Mouse (Mus musculus): ENCODE results near the gene Acpp.

Gene Acpp

GRCm38 (mm10) chr9:104305333-104306111 lies 32.0 kb downstream of the Acpp start:
- DNase-seq (ENCODE audit: extremely low read depth, low read depth, low spot score), result no peak

DNA sequence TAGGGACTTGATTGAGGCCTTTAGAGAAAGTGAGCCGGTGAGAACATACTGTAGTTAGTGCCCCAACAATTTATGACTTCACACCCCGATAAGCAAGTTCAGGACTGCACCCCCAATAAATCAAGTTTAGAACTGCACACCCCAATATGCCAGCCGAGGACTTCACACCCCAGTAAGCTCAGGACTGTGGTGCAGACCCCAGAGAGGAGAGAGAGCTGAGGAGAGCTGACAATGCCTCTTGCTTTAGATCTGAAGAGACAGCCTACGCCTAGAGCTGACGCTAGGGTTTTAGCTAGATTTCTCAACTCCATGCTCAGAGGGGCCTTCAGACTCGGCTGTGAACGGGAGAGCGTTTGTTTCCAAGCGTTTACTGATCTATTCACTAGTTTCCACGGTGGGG lies 32.7 kb downstream of the Acpp start:
- DNase-seq (ENCODE audit: extremely low read depth, low read depth, low spot score), result no peak

DNA sequence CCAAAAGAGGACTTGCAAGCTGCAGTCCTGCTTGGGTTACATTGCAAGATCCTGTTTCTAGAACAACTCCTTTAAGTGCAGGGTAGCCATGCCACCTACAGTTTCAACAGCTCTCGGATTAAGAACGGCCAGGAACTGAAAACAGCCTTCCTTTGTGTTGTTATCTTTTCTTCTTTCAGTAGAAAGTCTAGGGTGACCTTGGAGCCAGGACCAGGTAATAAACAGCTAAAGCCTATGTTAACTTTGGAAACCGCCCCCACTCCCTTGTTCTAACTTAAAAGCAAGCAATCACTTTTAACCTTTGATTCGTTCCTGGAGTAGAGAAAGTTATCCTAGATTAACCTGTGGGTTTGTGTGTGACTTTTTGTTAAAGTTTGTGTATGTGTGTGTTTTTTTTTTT lies 33.2 kb downstream of the Acpp start:
- DNase-seq (ENCODE audit: extremely low read depth, low read depth, low spot score), result no peak

- DNase-seq (ENCODE audit: extremely low read depth, low read depth, low spot score), result no peak
Measured at GRCm38 (mm10) chr9:104300569-104300968, 37.0 kb downstream of the Acpp start.

DNA sequence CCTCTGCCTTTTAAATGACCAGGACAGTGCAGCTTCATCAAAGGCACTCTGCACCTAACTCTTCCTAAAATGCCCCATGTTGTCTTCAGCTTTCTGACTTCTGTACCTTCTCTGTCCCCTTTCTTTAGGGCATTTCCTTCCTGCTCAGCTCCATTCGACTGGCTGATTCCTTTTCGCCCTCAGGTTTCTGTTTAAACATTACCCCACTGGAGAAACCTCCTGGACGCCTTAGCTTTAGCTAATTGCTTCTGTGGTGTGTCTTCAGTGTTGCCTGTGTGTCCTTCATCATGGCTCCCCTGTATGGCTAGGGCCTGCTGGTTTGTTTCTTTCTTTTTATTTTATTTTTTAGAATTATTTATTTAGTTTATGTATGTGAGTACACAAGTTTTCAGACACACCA lies 40.5 kb downstream of the Acpp start:
- DNase-seq (ENCODE audit: extremely low read depth, low read depth, low spot score), result no peak

GRCm38 (mm10) chr9:104284934-104285333 lies 52.6 kb downstream of the Acpp start:
- no peak for DNase-seq (ENCODE audit: extremely low read depth, low read depth, low spot score)

DNA sequence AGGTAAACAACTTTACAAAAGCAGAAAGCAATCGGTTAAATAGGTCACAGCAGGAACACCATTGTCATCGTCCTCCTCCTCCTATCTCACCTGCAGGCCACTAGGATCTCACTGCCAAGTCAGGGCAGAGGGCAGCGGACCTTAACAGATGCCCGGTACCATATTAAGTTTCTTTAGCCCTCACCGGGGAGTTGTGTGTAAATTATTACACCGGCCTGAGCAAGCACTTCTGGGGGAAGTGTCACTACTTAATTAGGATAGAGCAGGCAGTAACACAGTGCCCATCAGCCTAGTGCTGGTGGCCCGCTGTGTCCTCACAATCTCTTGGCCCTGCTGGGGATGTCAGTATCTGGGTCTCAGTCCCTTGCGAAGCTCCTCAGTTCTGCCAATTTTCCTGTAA lies 55.0 kb downstream of the Acpp start:
- DNase-seq (ENCODE audit: extremely low read depth, low read depth, low spot score), result no peak

GRCm38 (mm10) chr9:104281737-104282136 lies 55.8 kb downstream of the Acpp start:
- DNase-seq (ENCODE audit: extremely low read depth, low read depth, low spot score), result no peak

- no peak for DNase-seq (ENCODE audit: extremely low read depth, low read depth, low spot score)
Measured at GRCm38 (mm10) chr9:104280725-104281495, 56.6 kb downstream of the Acpp start.

- no peak for DNase-seq (ENCODE audit: extremely low read depth, low read depth, low spot score)
Measured at GRCm38 (mm10) chr9:104277528-104278162, 59.9 kb downstream of the Acpp start.

DNA sequence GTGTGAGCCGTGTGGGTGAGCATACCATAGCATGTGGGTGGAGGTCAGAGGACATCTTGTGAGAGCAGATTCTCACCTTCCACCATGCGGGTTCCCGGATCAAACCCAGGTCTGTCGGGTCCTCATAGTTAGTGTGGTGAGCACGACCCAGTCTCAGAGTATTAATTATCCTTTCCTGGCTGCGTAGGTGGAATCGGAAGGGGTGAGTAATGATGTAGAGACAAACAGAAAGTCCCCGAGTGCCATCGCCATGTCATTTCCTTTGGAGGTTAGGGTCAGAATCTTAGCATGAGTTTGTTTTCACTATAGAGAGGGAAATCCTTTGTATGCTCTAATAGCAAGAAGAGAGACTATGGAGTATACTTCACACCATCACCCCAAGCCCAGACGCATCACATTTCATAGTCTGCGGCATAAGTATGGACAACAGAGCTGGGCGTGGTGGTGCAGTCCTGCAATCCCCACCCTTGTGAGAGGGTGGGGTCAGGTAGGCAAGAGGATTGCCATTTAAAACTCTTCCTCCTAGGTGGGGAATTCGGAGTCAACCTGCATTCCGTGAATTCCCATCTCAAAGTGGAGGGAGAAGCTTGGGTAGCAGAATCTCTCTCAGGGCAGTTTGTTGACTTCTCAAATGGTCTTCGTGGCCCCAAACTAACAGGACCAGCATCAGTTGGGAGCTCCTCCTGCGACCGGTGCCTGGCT lies 62.3 kb downstream of the Acpp start:
- no peak for DNase-seq (ENCODE audit: extremely low read depth, low read depth, low spot score)

DNA sequence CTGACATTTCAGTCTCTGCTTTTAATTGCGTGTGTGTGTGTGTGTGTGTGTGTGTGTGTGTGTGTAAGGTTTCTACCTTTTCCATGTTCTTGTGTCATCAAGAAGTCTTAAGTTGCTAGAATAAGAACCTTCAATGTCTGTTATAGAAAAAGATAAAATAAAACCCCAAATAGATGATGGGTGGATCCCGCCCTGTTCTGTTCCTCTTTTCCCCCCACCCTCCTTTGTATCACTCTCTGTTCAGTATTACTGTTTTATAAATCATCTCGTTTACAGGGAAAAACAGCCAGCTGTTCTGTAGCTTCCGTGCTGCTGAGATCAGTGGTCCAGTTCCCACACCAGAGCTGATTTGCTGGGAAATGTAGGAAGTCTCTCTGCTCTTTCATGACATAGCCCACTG lies 65.5 kb downstream of the Acpp start:
- no peak for DNase-seq (ENCODE audit: extremely low read depth, low read depth, low spot score)

DNA sequence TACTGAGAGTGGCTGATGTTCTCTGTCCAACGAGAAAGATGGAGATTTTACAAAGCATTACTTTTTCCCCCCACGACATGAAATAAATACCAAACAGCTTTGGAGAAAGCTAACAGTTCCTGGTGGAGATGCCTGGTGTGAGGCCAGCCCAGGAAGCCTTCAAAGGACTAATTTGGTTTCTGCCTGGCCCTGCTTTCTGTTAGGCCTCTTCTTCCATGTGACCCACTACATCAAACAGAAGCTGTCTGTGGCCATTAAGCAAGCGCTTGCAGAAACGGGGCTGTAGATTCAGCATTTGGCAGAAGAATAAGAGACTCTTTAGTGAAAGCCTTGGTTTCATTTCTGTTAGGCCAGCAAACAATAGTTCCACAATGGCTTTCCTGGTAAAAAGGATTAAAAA lies 65.9 kb downstream of the Acpp start:
- no peak for DNase-seq (ENCODE audit: extremely low read depth, low read depth, low spot score)

DNA sequence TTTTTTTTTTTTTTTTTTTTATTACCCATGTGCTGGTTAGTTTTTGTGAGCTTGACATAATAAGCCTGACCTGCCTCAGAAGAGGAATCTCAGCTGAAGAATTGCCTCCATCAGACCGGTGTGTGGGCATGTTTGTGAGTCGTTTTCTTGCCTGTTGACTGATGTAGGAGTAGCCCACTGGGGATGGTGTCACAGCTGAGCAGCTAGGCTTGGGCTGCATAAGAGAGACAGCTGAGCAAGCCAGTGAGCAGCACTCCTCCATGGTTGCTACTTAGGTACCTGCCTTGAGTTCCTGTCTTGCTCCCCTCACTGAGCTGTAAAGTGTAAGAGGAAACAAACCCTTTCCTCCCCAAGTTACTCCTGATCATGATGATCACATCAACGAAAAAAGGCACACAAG lies 67.6 kb downstream of the Acpp start:
- no peak for DNase-seq (ENCODE audit: extremely low read depth, low read depth, low spot score)

- no peak for DNase-seq (ENCODE audit: extremely low read depth, low read depth, low spot score)
Measured at GRCm38 (mm10) chr9:104269349-104269871, 68.1 kb downstream of the Acpp start.

DNA sequence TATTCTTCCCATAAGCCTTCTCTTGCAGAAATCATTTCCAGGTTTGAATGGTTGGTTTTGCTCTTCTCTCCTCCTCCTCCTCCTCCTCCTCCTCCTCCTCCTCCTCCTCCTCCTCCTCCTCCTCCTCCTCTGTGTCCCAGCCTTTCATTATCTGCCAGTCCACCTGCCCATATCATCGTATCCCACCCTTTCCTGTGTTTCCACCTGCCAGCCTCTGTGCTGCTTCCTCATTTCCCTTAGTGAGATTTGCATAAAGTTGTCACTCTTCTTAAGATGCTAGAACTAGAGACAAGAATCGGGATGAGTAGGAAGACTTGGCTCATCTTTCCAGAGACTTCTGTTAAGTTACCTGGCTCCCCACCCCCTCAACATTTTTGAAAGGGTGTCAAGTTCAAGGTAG lies 73.0 kb downstream of the Acpp start:
- no peak for DNase-seq (ENCODE audit: extremely low read depth, low read depth, low spot score)

DNA sequence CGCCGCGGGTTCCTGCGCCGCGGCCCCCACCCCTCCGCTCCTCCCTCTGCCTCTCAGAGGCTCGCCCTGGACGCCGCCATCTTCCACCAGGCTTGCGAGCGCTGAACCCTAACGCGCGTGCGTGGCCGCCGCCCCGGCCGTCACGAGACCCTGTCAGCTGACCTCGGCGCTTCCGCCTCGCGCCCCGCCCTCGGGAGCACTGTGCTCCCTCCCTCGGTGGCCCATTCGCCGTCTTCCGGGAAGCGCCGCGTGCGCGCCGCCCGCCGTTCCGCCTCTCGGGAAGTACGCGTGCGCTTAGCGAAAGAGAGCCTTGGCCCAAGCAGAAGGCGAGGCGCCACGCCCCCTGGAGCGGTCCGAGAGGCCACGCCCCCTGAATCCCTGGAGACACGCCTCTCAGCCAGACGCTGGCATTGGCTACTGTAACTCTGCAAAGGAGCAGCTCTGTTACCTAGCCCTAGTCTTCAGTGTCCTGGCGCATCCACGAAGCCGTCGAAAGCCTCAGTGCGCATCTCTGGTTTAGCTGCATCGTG lies 74.7 kb downstream of the Acpp start, which contains the start of gene Dnajc13:
Dnajc13 (minus strand) TSS at position 108 of the 530 bp plus-strand sequence.
- DNase-seq (ENCODE audit: extremely low read depth, low read depth, low spot score), result peak; percentile 52

DNA sequence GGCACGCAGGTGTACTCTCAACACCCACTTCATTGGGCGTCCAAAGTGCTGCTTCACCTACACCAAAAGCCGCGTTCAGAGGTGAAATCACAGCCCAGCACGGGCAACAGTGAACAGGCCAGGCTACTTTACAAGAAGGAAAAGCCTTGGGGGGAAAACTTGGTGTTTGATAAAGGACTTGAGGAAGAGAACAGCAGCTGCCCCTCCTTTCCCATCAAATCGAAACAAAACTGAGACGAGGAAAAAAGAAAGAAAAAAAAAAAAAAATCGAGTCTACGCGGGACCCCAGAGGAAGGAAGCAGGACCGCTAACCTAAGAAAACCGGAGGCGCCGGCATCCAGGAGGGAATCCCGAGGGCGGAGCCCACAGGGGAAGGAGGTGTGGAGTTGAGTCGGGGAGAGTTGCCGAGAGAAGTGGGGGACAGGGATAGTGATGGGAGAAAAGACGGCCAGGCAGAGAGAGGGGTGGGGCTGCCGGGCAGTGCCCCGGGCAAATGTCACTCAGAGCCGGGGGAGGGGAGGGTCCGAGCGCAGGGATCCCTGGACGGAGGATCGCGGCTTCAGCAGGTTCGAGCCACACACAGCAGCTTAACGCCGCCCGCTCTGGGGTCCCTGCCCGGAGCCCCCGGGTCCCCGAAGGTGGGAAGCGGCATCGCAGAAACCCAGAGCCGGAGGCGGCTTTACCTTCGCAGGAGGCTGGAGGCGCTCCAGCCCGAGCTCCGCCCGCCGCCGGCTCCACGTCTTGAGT lies 75.4 kb downstream of the Acpp start:
- no peak for DNase-seq (ENCODE audit: extremely low read depth, low read depth, low spot score)

GRCm38 (mm10) chr9:104260306-104260705 lies 77.2 kb downstream of the Acpp start:
- no peak for DNase-seq (ENCODE audit: extremely low read depth, low read depth, low spot score)

DNA sequence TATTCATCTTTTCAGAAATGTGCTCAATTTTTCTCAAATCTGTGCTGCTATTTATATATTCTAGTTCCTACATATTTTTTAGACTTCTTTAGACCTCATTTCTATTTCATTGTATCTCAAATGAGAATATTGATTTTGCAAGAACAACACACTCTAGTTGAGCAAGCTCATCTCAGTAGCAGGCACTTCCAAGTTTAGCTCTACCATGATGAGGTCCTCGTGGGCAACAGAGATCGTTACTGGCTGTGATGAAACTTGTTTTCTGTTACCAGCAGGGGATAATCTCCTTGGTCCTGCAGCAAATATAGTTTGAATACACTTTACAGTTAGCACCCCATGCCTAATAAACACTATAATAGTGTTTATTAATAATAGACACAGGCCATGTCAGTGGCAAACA lies 81.5 kb downstream of the Acpp start:
- no peak for DNase-seq (ENCODE audit: extremely low read depth, low read depth, low spot score)

Measured in fat pad, adult 2 months (tissue).